Mouse (Mus musculus) hindbrain, embryonic 15.5 days (tissue): Measurements from ENCODE around the gene Glo1. TPM values are rescaled to one million over a fixed set of nuclear protein-coding genes. Genes with fewer than 3 reads are reported as not detected.

Experiments
- ATAC-seq: fragments of 200-750 bp; cut with Nextera tagmentation; 2 replicates; pipeline ENCODE4 v1.8.0; 2017; ENCODE audit warnings: low read depth, moderate number of reproducible peaks, moderate TSS enrichment; ENCODE audit not compliant: low FRiP score
- H3K27ac ChIP-seq: fragments of 300-500 bp; sonication (generic); replicated peaks from 2 replicates; pipeline ENCODE4 v1.5.1; 2015; ENCODE audit warnings: mild to moderate bottlenecking, inconsistent platforms
- H3K27me3 ChIP-seq: fragments of 300-500 bp; sonication (generic); 2 replicates; pipeline ENCODE4 v1.6.1; 2015; ENCODE audit warnings: control low read depth, inconsistent platforms
- H3K36me3 ChIP-seq: fragments of 300-500 bp; sonication (generic); 2 replicates; pipeline ENCODE4 v1.6.1; 2015; ENCODE audit warnings: control low read depth, inconsistent platforms
- H3K4me1 ChIP-seq: fragments of 300-500 bp; sonication (generic); replicated peaks from 2 replicates; pipeline ENCODE4 v1.6.1; 2015; ENCODE audit warnings: control low read depth, inconsistent platforms
- H3K4me2 ChIP-seq: fragments of 300-500 bp; sonication (generic); 2 replicates; pipeline ENCODE4 v1.6.1; 2015; ENCODE audit warnings: moderate library complexity, mild to moderate bottlenecking, inconsistent platforms
- H3K4me3 ChIP-seq: fragments of 300-500 bp; sonication (generic); 2 replicates; pipeline ENCODE4 v1.5.1; 2015; ENCODE audit warnings: mild to moderate bottlenecking, inconsistent platforms
- H3K9ac ChIP-seq: fragments of 300-500 bp; sonication (generic); 2 replicates; pipeline ENCODE4 v1.6.1; 2015; ENCODE audit warnings: inconsistent platforms
- H3K9me3 ChIP-seq: fragments of 300-500 bp; sonication (generic); 2 replicates; pipeline ENCODE4 v1.6.1; 2016; ENCODE audit warnings: control low read depth, inconsistent platforms
- WGBS: fragments of 180-500 bp; shearing (Covaris S2); methylation state at CpG from one replicate; pipeline ENCODE4 v1.1.7; 2015; 5-methylcytosine and 5-hydroxymethylcytosine counted together
- polyA plus RNA-seq: library from polyadenylated mRNA; unstranded; fragments of >200 nt; fragmentation: Nextera tagmentation; extraction: Ambion mirVana; gene quantifications from 2 replicates; pipeline ENCODE4 v1.2.1, GENCODE M21; 2015

Gene Glo1
- polyA plus RNA-seq, 1 experiment from 2014 or later, result 159 TPM

- Histone ChIP-seq H3K4me2 (peak overlapping the region; percentile 73), H3K9me3 (no peaks in the 10 kb centered on the region), H3K27me3 (no peaks in the 10 kb centered on the region), H3K4me1 (peaks cover 30% of the 10 kb centered on the region), H3K27ac (no peak overlapping the region), H3K9ac (0 out of 2 replicates have a peak overlapping the region, but pooled peaks have one; percentile 71), H3K4me3 (peak overlapping the region; percentile 75), H3K36me3 (no peaks in the 10 kb centered on the region)
- 78% methylated on average over 8 of the region's 8 CpGs for WGBS
- ATAC-seq, result no peak
These were observed 51.9 kb downstream of the Glo1 start for GRCm38 (mm10) chr17:30574783-30575075.

- Histone ChIP-seq H3K36me3 (no peaks in the 10 kb centered on the region), H3K4me1 (peaks cover 30% of the 10 kb centered on the region), H3K9me3 (no peaks in the 10 kb centered on the region), H3K27me3 (no peaks in the 10 kb centered on the region), H3K9ac (no peak overlapping the region), H3K27ac (no peak overlapping the region), H3K4me2 (peak overlapping the region; percentile 73), H3K4me3 (no peak overlapping the region)
- WGBS, result 68% methylated on average over 8 of the region's 8 CpGs
- ATAC-seq, result no peak
These were observed 52.5 kb downstream of the Glo1 start for GRCm38 (mm10) chr17:30573990-30574782.

- 76% methylated on average over 3 of the region's 3 CpGs for WGBS
- H3K4me1 ChIP-seq, result peaks cover 18% of the 10 kb centered on the region
- H3K9ac ChIP-seq, result no peak overlapping the region
- H3K27me3 ChIP-seq, result no peaks in the 10 kb centered on the region
- ATAC-seq, result no peak
- no peak overlapping the region for H3K4me3 ChIP-seq
- no peaks in the 10 kb centered on the region for H3K36me3 ChIP-seq
- H3K27ac ChIP-seq, result no peak overlapping the region
- H3K9me3 ChIP-seq, result no peaks in the 10 kb centered on the region
- no peak overlapping the region for H3K4me2 ChIP-seq
These were observed 55.7 kb downstream of the Glo1 start for GRCm38 (mm10) chr17:30570971-30571370.

- no peak overlapping the region for H3K9ac ChIP-seq
- H3K36me3 ChIP-seq, result no peaks in the 10 kb centered on the region
- H3K4me2 ChIP-seq, result no peak overlapping the region
- 48% methylated on average over 8 of the region's 8 CpGs for WGBS
- no peaks in the 10 kb centered on the region for H3K9me3 ChIP-seq
- no peak overlapping the region for H3K27ac ChIP-seq
- ATAC-seq, result no peak
- H3K4me1 ChIP-seq, result peaks cover 17% of the 10 kb centered on the region
- H3K4me3 ChIP-seq, result no peak overlapping the region
- no peaks in the 10 kb centered on the region for H3K27me3 ChIP-seq
These were observed 56.5 kb downstream of the Glo1 start for GRCm38 (mm10) chr17:30570173-30570572.

GRCm38 (mm10) chr17:30568473-30568872 is 58.2 kb downstream of the Glo1 start:
- peaks cover 3% of the 10 kb centered on the region for H3K4me1 ChIP-seq
- H3K27me3 ChIP-seq, result no peaks in the 10 kb centered on the region
- H3K27ac ChIP-seq, result no peak overlapping the region
- no peak overlapping the region for H3K4me3 ChIP-seq
- no peaks in the 10 kb centered on the region for H3K36me3 ChIP-seq
- no peak for ATAC-seq
- H3K9ac ChIP-seq, result no peak overlapping the region
- H3K4me2 ChIP-seq, result no peak overlapping the region
- H3K9me3 ChIP-seq, result no peaks in the 10 kb centered on the region

GRCm38 (mm10) chr17:30564971-30565370 is 61.7 kb downstream of the Glo1 start:
- H3K27me3 ChIP-seq, result no peaks in the 10 kb centered on the region
- no peak overlapping the region for H3K4me2 ChIP-seq
- no peaks in the 10 kb centered on the region; the same call in 1 of the 2 replicates for H3K4me1 ChIP-seq
- H3K9me3 ChIP-seq, result no peaks in the 10 kb centered on the region
- no peak overlapping the region for H3K27ac ChIP-seq
- ATAC-seq, result no peak
- H3K4me3 ChIP-seq, result no peak overlapping the region
- 75% methylated on average over 7 of the region's 7 CpGs for WGBS
- no peaks in the 10 kb centered on the region for H3K36me3 ChIP-seq
- H3K9ac ChIP-seq, result no peak overlapping the region

- Histone ChIP-seq H3K4me3 (no peak overlapping the region), H3K4me1 (no peaks in the 10 kb centered on the region; the same call in 1 of the 2 replicates), H3K9me3 (no peaks in the 10 kb centered on the region), H3K27me3 (no peaks in the 10 kb centered on the region), H3K36me3 (no peaks in the 10 kb centered on the region), H3K4me2 (no peak overlapping the region), H3K9ac (no peak overlapping the region), H3K27ac (no peak overlapping the region)
- WGBS, result 95% methylated on average over 3 of the region's 3 CpGs
- ATAC-seq, result no peak
These were observed 62.3 kb downstream of the Glo1 start for GRCm38 (mm10) chr17:30564407-30564806.

GRCm38 (mm10) chr17:30563484-30564075 is 63.1 kb downstream of the Glo1 start:
- Histone ChIP-seq H3K9ac (no peak overlapping the region), H3K27me3 (no peaks in the 10 kb centered on the region), H3K36me3 (no peaks in the 10 kb centered on the region), H3K4me2 (no peak overlapping the region), H3K27ac (no peak overlapping the region), H3K9me3 (no peaks in the 10 kb centered on the region), H3K4me1 (no peaks in the 10 kb centered on the region; the same call in 1 of the 2 replicates), H3K4me3 (no peak overlapping the region)
- no peak for ATAC-seq
- 82% methylated on average over 6 of the region's 6 CpGs for WGBS

- Histone ChIP-seq H3K4me3 (no peak overlapping the region), H3K27ac (no peak overlapping the region), H3K4me2 (no peak overlapping the region), H3K27me3 (no peaks in the 10 kb centered on the region), H3K4me1 (no peaks in the 10 kb centered on the region; the same call in 1 of the 2 replicates), H3K9me3 (no peaks in the 10 kb centered on the region), H3K9ac (no peak overlapping the region), H3K36me3 (no peaks in the 10 kb centered on the region)
- ATAC-seq, result no peak
- 84% methylated on average over 2 of the region's 2 CpGs for WGBS
These were observed 63.9 kb downstream of the Glo1 start for GRCm38 (mm10) chr17:30562770-30563169.

- Histone ChIP-seq H3K27me3 (no peaks in the 10 kb centered on the region), H3K9ac (no peak overlapping the region), H3K4me2 (no peak overlapping the region), H3K4me1 (no peaks in the 10 kb centered on the region), H3K27ac (no peak overlapping the region), H3K4me3 (no peak overlapping the region), H3K9me3 (no peaks in the 10 kb centered on the region), H3K36me3 (no peaks in the 10 kb centered on the region)
- 42% methylated on average over 3 of the region's 3 CpGs for WGBS
- no peak for ATAC-seq
These were observed 67.1 kb downstream of the Glo1 start for GRCm38 (mm10) chr17:30559536-30559935.

GRCm38 (mm10) chr17:30558623-30559022 is 68.0 kb downstream of the Glo1 start:
- no peak for ATAC-seq
- WGBS, result 92% methylated on average over 2 of the region's 2 CpGs
- Histone ChIP-seq H3K9me3 (no peaks in the 10 kb centered on the region), H3K36me3 (no peaks in the 10 kb centered on the region), H3K4me3 (no peak overlapping the region), H3K4me1 (no peaks in the 10 kb centered on the region), H3K9ac (no peak overlapping the region), H3K4me2 (no peak overlapping the region), H3K27me3 (no peaks in the 10 kb centered on the region), H3K27ac (no peak overlapping the region)

- H3K27ac ChIP-seq, result no peak overlapping the region
These were observed 70.2 kb downstream of the Glo1 start for GRCm38 (mm10) chr17:30556512-30556911.

More at GRCm38 (mm10) chr17:30556512-30556911, 70.2 kb downstream of the Glo1 start:
- Histone ChIP-seq H3K4me3 (no peak overlapping the region), H3K27me3 (no peaks in the 10 kb centered on the region), H3K4me1 (0 out of 2 replicates have a peak, but pooled peaks cover 3% of the 10 kb centered on the region), H3K9ac (no peak overlapping the region), H3K9me3 (no peaks in the 10 kb centered on the region), H3K4me2 (no peak overlapping the region), H3K36me3 (no peaks in the 10 kb centered on the region)
- ATAC-seq, result no peak
- WGBS, result 94% methylated on average over 3 of the region's 3 CpGs
